Mouse (Mus musculus): ENCODE measurements around the gene Mosmo.

- TF ChIP-seq CTCF (IDR thresholded peaks at IDR 0.05; ENCODE audit: low read depth) = no peak
- TF ChIP-seq EP300 (IDR thresholded peaks at IDR 0.05; ENCODE audit: low read depth) = no peak
Observed at GRCm38 (mm10) chr7:120712071-120712470, 34.7 kb downstream of the Mosmo start.

Measured in heart, postnatal 0 days (tissue).